Mouse (Mus musculus): ENCODE results near the gene Abcb6. TPM values are rescaled to one million over a fixed set of nuclear protein-coding genes. Genes with fewer than 3 reads are reported as not detected.

Gene Abcb6
- polyA plus RNA-seq, 1 experiment from 2014 or later: 12.9 TPM

GRCm38 (mm10) chr1:75212542-75212941 is 32.4 kb upstream of the Abcb6 start:
- Histone ChIP-seq H3K4me3 (ENCODE audit: low read depth, low read length) (no peak overlapping the region), H3K4me2 (replicated peaks; ENCODE audit: low read depth, low read length) (no peak overlapping the region), H3K36me3 (ENCODE audit: control insufficient read depth, insufficient read depth, low read length) (peaks cover 18% of the 10 kb centered on the region; the same call in 1 of the 2 replicates), H3K27ac (ENCODE audit: low read length) (no peak overlapping the region), H3K27me3 (ENCODE audit: control insufficient read depth, insufficient read depth, low read length) (no peaks in the 10 kb centered on the region), H3K9me3 (ENCODE audit: control insufficient read depth, low read depth, low read length) (no peaks in the 10 kb centered on the region), H3K4me1 (ENCODE audit: control insufficient read depth, insufficient read depth, low read length) (peaks cover 22% of the 10 kb centered on the region; the same call in 1 of the 2 replicates), H3K9ac (replicated peaks; ENCODE audit: low read depth, low read length) (no peak overlapping the region)
- ATAC-seq (ENCODE audit: insufficient number of reproducible peaks, insufficient read depth, low FRiP score, low read depth): no peak
- WGBS: 74% methylated on average over 4 of the region's 4 CpGs

GRCm38 (mm10) chr1:75211141-75211708 is 31.0 kb upstream of the Abcb6 start:
- Histone ChIP-seq H3K4me1 (ENCODE audit: control insufficient read depth, insufficient read depth, low read length) (peaks cover 22% of the 10 kb centered on the region; the same call in 1 of the 2 replicates), H3K9me3 (ENCODE audit: control insufficient read depth, low read depth, low read length) (no peaks in the 10 kb centered on the region), H3K36me3 (ENCODE audit: control insufficient read depth, insufficient read depth, low read length) (peaks cover 18% of the 10 kb centered on the region; the same call in 1 of the 2 replicates), H3K4me2 (replicated peaks; ENCODE audit: low read depth, low read length) (peak overlapping the region; percentile 90), H3K4me3 (ENCODE audit: low read depth, low read length) (peak overlapping the region; percentile 93), H3K27me3 (ENCODE audit: control insufficient read depth, insufficient read depth, low read length) (no peaks in the 10 kb centered on the region), H3K9ac (replicated peaks; ENCODE audit: low read depth, low read length) (peak overlapping the region; percentile 84), H3K27ac (ENCODE audit: low read length) (peak overlapping the region; percentile 10; the same call in 1 of the 2 replicates)
- no peak for ATAC-seq (ENCODE audit: insufficient number of reproducible peaks, insufficient read depth, low FRiP score, low read depth)
- 11% methylated on average over 17 of the region's 17 CpGs for WGBS

- H3K36me3 ChIP-seq (ENCODE audit: control insufficient read depth, insufficient read depth, low read length): peaks cover 18% of the 10 kb centered on the region; the same call in 1 of the 2 replicates
- no peaks in the 10 kb centered on the region for H3K9me3 ChIP-seq (ENCODE audit: control insufficient read depth, low read depth, low read length)
- no peaks in the 10 kb centered on the region for H3K27me3 ChIP-seq (ENCODE audit: control insufficient read depth, insufficient read depth, low read length)
- WGBS: 5% methylated on average over 42 of the region's 42 CpGs
- H3K9ac ChIP-seq (replicated peaks; ENCODE audit: low read depth, low read length): peak within 1 kb of the TSS; percentile 84
- H3K4me1 ChIP-seq (ENCODE audit: control insufficient read depth, insufficient read depth, low read length): peaks cover 22% of the 10 kb centered on the region; the same call in 1 of the 2 replicates
- H3K4me3 ChIP-seq (ENCODE audit: low read depth, low read length): peak within 1 kb of the TSS; percentile 93
- H3K4me2 ChIP-seq (replicated peaks; ENCODE audit: low read depth, low read length): peak within 1 kb of the TSS; percentile 90
- peak; percentile 90 for ATAC-seq (ENCODE audit: insufficient number of reproducible peaks, insufficient read depth, low FRiP score, low read depth)
- peak within 1 kb of the TSS; percentile 10; the same call in 1 of the 2 replicates for H3K27ac ChIP-seq (ENCODE audit: low read length)
These were observed 30.2 kb upstream of the Abcb6 start, which contains the start of the genes Glb1l and Stk16 for GRCm38 (mm10) chr1:75210136-75211087. TSS of gene Glb1l (minus strand) at chr1:75210813. TSS of gene Stk16 (plus strand) at chr1:75210838.

GRCm38 (mm10) chr1:75208967-75209678 is 28.9 kb upstream of the Abcb6 start:
- H3K9ac ChIP-seq (replicated peaks; ENCODE audit: low read depth, low read length): peak overlapping the region; percentile 36; the same call in 1 of the 2 replicates
- no peak overlapping the region for H3K27ac ChIP-seq (ENCODE audit: low read length)
- WGBS: 10% methylated on average over 34 of the region's 34 CpGs
- peaks cover 15% of the 10 kb centered on the region; the same call in 1 of the 2 replicates for H3K36me3 ChIP-seq (ENCODE audit: control insufficient read depth, insufficient read depth, low read length)
- peaks cover 22% of the 10 kb centered on the region; the same call in 1 of the 2 replicates for H3K4me1 ChIP-seq (ENCODE audit: control insufficient read depth, insufficient read depth, low read length)
- peak overlapping the region; percentile 36 for H3K4me3 ChIP-seq (ENCODE audit: low read depth, low read length)
- H3K9me3 ChIP-seq (ENCODE audit: control insufficient read depth, low read depth, low read length): no peaks in the 10 kb centered on the region
- peak overlapping the region; percentile 41 for H3K4me2 ChIP-seq (replicated peaks; ENCODE audit: low read depth, low read length)
- no peaks in the 10 kb centered on the region for H3K27me3 ChIP-seq (ENCODE audit: control insufficient read depth, insufficient read depth, low read length)
- ATAC-seq (ENCODE audit: insufficient number of reproducible peaks, insufficient read depth, low FRiP score, low read depth): no peak

- no peak overlapping the region for H3K4me2 ChIP-seq (replicated peaks; ENCODE audit: low read depth, low read length)
- H3K27ac ChIP-seq (ENCODE audit: low read length): no peak overlapping the region
- ATAC-seq (ENCODE audit: insufficient number of reproducible peaks, insufficient read depth, low FRiP score, low read depth): no peak
- 92% methylated on average over 1 of the region's 1 CpGs for WGBS
- H3K4me1 ChIP-seq (ENCODE audit: control insufficient read depth, insufficient read depth, low read length): no peaks in the 10 kb centered on the region
- H3K9me3 ChIP-seq (ENCODE audit: control insufficient read depth, low read depth, low read length): no peaks in the 10 kb centered on the region
- H3K36me3 ChIP-seq (ENCODE audit: control insufficient read depth, insufficient read depth, low read length): peaks cover 35% of the 10 kb centered on the region
- no peaks in the 10 kb centered on the region for H3K27me3 ChIP-seq (ENCODE audit: control insufficient read depth, insufficient read depth, low read length)
- H3K4me3 ChIP-seq (ENCODE audit: low read depth, low read length): no peak overlapping the region
- no peak overlapping the region for H3K9ac ChIP-seq (replicated peaks; ENCODE audit: low read depth, low read length)
These were observed 21.0 kb upstream of the Abcb6 start for GRCm38 (mm10) chr1:75201236-75201635.

- peak; percentile 47; the same call in 1 of the 2 replicates for ATAC-seq (ENCODE audit: insufficient number of reproducible peaks, insufficient read depth, low FRiP score, low read depth)
- Histone ChIP-seq H3K9me3 (ENCODE audit: control insufficient read depth, low read depth, low read length) (no peaks in the 10 kb centered on the region), H3K27me3 (ENCODE audit: control insufficient read depth, insufficient read depth, low read length) (no peaks in the 10 kb centered on the region), H3K36me3 (ENCODE audit: control insufficient read depth, insufficient read depth, low read length) (peaks cover 19% of the 10 kb centered on the region; the same call in 1 of the 2 replicates), H3K4me1 (ENCODE audit: control insufficient read depth, insufficient read depth, low read length) (peaks cover 13% of the 10 kb centered on the region), H3K4me2 (replicated peaks; ENCODE audit: low read depth, low read length) (peak overlapping the region; percentile 70), H3K4me3 (ENCODE audit: low read depth, low read length) (peak overlapping the region; percentile 61), H3K9ac (replicated peaks; ENCODE audit: low read depth, low read length) (peak overlapping the region; percentile 64), H3K27ac (ENCODE audit: low read length) (peak overlapping the region; percentile 89)
- WGBS: under 1% methylated on average over 19 of the region's 19 CpGs
These were observed 12.3 kb upstream of the Abcb6 start for GRCm38 (mm10) chr1:75192452-75192851.

- peak within 1 kb of the TSS; percentile 61 for H3K4me3 ChIP-seq (ENCODE audit: low read depth, low read length)
- no peaks in the 10 kb centered on the region for H3K27me3 ChIP-seq (ENCODE audit: control insufficient read depth, insufficient read depth, low read length)
- H3K27ac ChIP-seq (ENCODE audit: low read length): peak within 1 kb of the TSS; percentile 89
- H3K4me2 ChIP-seq (replicated peaks; ENCODE audit: low read depth, low read length): peak within 1 kb of the TSS; percentile 70
- peak; percentile 99 for ATAC-seq (ENCODE audit: insufficient number of reproducible peaks, insufficient read depth, low FRiP score, low read depth)
- WGBS: under 1% methylated on average over 56 of the region's 56 CpGs
- H3K9ac ChIP-seq (replicated peaks; ENCODE audit: low read depth, low read length): peak within 1 kb of the TSS; percentile 64
- H3K9me3 ChIP-seq (ENCODE audit: control insufficient read depth, low read depth, low read length): no peaks in the 10 kb centered on the region
- peaks cover 13% of the 10 kb centered on the region for H3K4me1 ChIP-seq (ENCODE audit: control insufficient read depth, insufficient read depth, low read length)
- H3K36me3 ChIP-seq (ENCODE audit: control insufficient read depth, insufficient read depth, low read length): peaks cover 19% of the 10 kb centered on the region; the same call in 1 of the 2 replicates
These were observed 11.6 kb upstream of the Abcb6 start, which contains the start of the genes Ankzf1 and Atg9a for GRCm38 (mm10) chr1:75191622-75192402. TSS of gene Ankzf1 (plus strand) at chr1:75192151. TSS of gene Atg9a (minus strand) at chr1:75192196.
